Mouse (Mus musculus): Measurements from ENCODE around the gene Fam19a5. TPM values are rescaled to one million over a fixed set of nuclear protein-coding genes. Genes with fewer than 3 reads are reported as not detected.

Gene Fam19a5
- polyA plus RNA-seq (2012; rRNA removed) = 14.6 and 16.4 TPM in 2 replicates

DNA sequence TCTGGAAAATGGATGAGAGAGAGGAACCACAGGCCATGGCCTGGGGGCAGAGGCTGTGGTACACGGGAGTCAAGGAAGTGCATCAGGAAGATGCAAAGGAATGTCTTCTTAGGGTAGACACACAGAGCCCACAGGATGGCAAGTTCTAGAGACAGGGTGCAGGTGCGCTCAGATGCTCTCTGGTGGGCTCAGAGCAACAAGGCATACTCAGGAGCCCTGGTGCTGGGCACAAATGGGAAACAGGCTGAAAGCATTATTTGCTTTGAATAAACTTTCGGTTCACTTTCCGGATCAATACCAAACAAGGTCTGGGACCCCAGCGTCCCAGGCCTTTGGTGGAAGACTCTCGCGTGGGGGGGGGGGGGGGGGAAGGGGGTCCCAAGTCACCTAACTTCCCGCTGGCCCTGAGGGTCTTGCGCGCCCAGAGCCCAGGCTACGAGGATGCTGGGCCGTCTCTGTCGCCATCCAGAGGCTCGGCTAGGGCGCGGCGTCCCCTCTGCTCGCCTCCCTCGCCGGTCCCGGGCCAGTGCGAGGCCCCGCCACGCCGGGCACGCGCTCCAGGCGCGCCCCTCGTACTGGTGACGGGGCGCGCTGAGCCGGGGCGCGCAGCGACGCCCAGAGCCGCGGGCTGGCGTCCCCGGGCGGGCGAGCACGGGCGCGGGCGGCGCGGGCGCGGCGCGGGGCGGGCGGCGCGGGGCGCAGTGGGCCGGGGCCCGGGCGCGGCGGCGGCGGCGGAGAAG, at the start of gene Fam19a5:
Fam19a5 (plus strand) TSS at position 701 of the 740 bp plus-strand sequence.

